Mouse (Mus musculus): ENCODE data around the gene Copz2. TPM values are rescaled to one million over a fixed set of nuclear protein-coding genes. Genes with fewer than 3 reads are reported as not detected.

Gene Copz2
- polyA plus RNA-seq, 1 experiment from 2014 or later: 105 TPM

- no peaks in the 10 kb centered on the region for H3K27me3 ChIP-seq (replicated peaks; ENCODE audit: insufficient read depth, low read length)
- no peak overlapping the region for H3K4me3 ChIP-seq (ENCODE audit: low read depth, low read length)
- no peaks in the 10 kb centered on the region for H3K4me1 ChIP-seq (ENCODE audit: insufficient read depth, low read depth, low read length)
- no peak for TF ChIP-seq CTCF (IDR thresholded peaks at IDR 0.05)
- TF ChIP-seq EP300 (IDR thresholded peaks at IDR 0.05): no peak
- DNase-seq (ENCODE audit: low spot score) (no peak), ATAC-seq (no peak)
- H3K4me2 ChIP-seq (replicated peaks; ENCODE audit: low read depth, low read length): no peak overlapping the region
- H3K9ac ChIP-seq (replicated peaks; ENCODE audit: low read depth): no peak overlapping the region
- peaks cover 23% of the 10 kb centered on the region for H3K36me3 ChIP-seq (ENCODE audit: insufficient read depth, low read length)
- WGBS: 87% methylated on average over 5 of the region's 5 CpGs
- H3K27ac ChIP-seq (ENCODE audit: low read length): no peak overlapping the region
- H3K9me3 ChIP-seq (ENCODE audit: low read length): no peaks in the 10 kb centered on the region
Observed at GRCm38 (mm10) chr11:96813920-96814319, 35.8 kb upstream of the Copz2 start.

- DNase-seq (ENCODE audit: low spot score) (no peak), ATAC-seq (no peak)
- Histone ChIP-seq H3K4me2 (replicated peaks; ENCODE audit: low read depth, low read length) (no peak overlapping the region), H3K9ac (replicated peaks; ENCODE audit: low read depth) (no peak overlapping the region), H3K4me1 (ENCODE audit: insufficient read depth, low read depth, low read length) (no peaks in the 10 kb centered on the region), H3K27me3 (replicated peaks; ENCODE audit: insufficient read depth, low read length) (no peaks in the 10 kb centered on the region), H3K27ac (ENCODE audit: low read length) (no peak overlapping the region), H3K9me3 (ENCODE audit: low read length) (no peaks in the 10 kb centered on the region), H3K4me3 (ENCODE audit: low read depth, low read length) (no peak overlapping the region), H3K36me3 (ENCODE audit: insufficient read depth, low read length) (peaks cover 25% of the 10 kb centered on the region)
- WGBS: 73% methylated on average over 2 of the region's 2 CpGs
- no peak for TF ChIP-seq EP300 (IDR thresholded peaks at IDR 0.05)
- TF ChIP-seq CTCF (IDR thresholded peaks at IDR 0.05): no peak
Observed at GRCm38 (mm10) chr11:96814443-96814842, 35.2 kb upstream of the Copz2 start.

GRCm38 (mm10) chr11:96815895-96816294, 33.8 kb upstream of the Copz2 start:
- H3K9me3 ChIP-seq (ENCODE audit: low read length): no peaks in the 10 kb centered on the region
- no peak overlapping the region for H3K27ac ChIP-seq (ENCODE audit: low read length)
- no peak overlapping the region for H3K4me2 ChIP-seq (replicated peaks; ENCODE audit: low read depth, low read length)
- no peak for ATAC-seq
- peaks cover 31% of the 10 kb centered on the region for H3K36me3 ChIP-seq (ENCODE audit: insufficient read depth, low read length)
- no peak overlapping the region for H3K9ac ChIP-seq (replicated peaks; ENCODE audit: low read depth)
- H3K4me3 ChIP-seq (ENCODE audit: low read depth, low read length): no peak overlapping the region
- 98% methylated on average over 2 of the region's 2 CpGs for WGBS
- H3K27me3 ChIP-seq (replicated peaks; ENCODE audit: insufficient read depth, low read length): no peaks in the 10 kb centered on the region
- DNase-seq (ENCODE audit: low spot score): no peak
- H3K4me1 ChIP-seq (ENCODE audit: insufficient read depth, low read depth, low read length): no peaks in the 10 kb centered on the region
- TF ChIP-seq CTCF (IDR thresholded peaks at IDR 0.05) (no peak), EP300 (IDR thresholded peaks at IDR 0.05) (no peak)

GRCm38 (mm10) chr11:96816494-96816893, 33.2 kb upstream of the Copz2 start:
- DNase-seq (ENCODE audit: low spot score): no peak
- no peak overlapping the region for H3K4me2 ChIP-seq (replicated peaks; ENCODE audit: low read depth, low read length)
- peaks cover 37% of the 10 kb centered on the region for H3K36me3 ChIP-seq (ENCODE audit: insufficient read depth, low read length)
- no peaks in the 10 kb centered on the region for H3K9me3 ChIP-seq (ENCODE audit: low read length)
- ATAC-seq: no peak
- 93% methylated on average over 1 of the region's 1 CpGs for WGBS
- no peak overlapping the region for H3K27ac ChIP-seq (ENCODE audit: low read length)
- no peak overlapping the region for H3K9ac ChIP-seq (replicated peaks; ENCODE audit: low read depth)
- no peaks in the 10 kb centered on the region for H3K27me3 ChIP-seq (replicated peaks; ENCODE audit: insufficient read depth, low read length)
- H3K4me3 ChIP-seq (ENCODE audit: low read depth, low read length): no peak overlapping the region
- H3K4me1 ChIP-seq (ENCODE audit: insufficient read depth, low read depth, low read length): no peaks in the 10 kb centered on the region
- TF ChIP-seq CTCF (IDR thresholded peaks at IDR 0.05) (no peak), EP300 (IDR thresholded peaks at IDR 0.05) (no peak)

GRCm38 (mm10) chr11:96816979-96817378, 32.7 kb upstream of the Copz2 start:
- no peak overlapping the region for H3K27ac ChIP-seq (ENCODE audit: low read length)
- no peak overlapping the region for H3K4me3 ChIP-seq (ENCODE audit: low read depth, low read length)
- H3K9ac ChIP-seq (replicated peaks; ENCODE audit: low read depth): no peak overlapping the region
- H3K4me2 ChIP-seq (replicated peaks; ENCODE audit: low read depth, low read length): no peak overlapping the region
- WGBS: 79% methylated on average over 5 of the region's 5 CpGs
- TF ChIP-seq EP300 (IDR thresholded peaks at IDR 0.05): no peak
- no peak for TF ChIP-seq CTCF (IDR thresholded peaks at IDR 0.05)
- H3K4me1 ChIP-seq (ENCODE audit: insufficient read depth, low read depth, low read length): no peaks in the 10 kb centered on the region
- no peaks in the 10 kb centered on the region for H3K9me3 ChIP-seq (ENCODE audit: low read length)
- DNase-seq (ENCODE audit: low spot score): no peak
- peaks cover 42% of the 10 kb centered on the region for H3K36me3 ChIP-seq (ENCODE audit: insufficient read depth, low read length)
- ATAC-seq: no peak
- no peaks in the 10 kb centered on the region for H3K27me3 ChIP-seq (replicated peaks; ENCODE audit: insufficient read depth, low read length)

GRCm38 (mm10) chr11:96818128-96818710, 31.5 kb upstream of the Copz2 start:
- Histone ChIP-seq H3K27ac (ENCODE audit: low read length) (no peak overlapping the region), H3K9me3 (ENCODE audit: low read length) (no peaks in the 10 kb centered on the region), H3K36me3 (ENCODE audit: insufficient read depth, low read length) (peaks cover 46% of the 10 kb centered on the region), H3K27me3 (replicated peaks; ENCODE audit: insufficient read depth, low read length) (no peaks in the 10 kb centered on the region), H3K9ac (replicated peaks; ENCODE audit: low read depth) (no peak overlapping the region), H3K4me1 (ENCODE audit: insufficient read depth, low read depth, low read length) (0 out of 2 replicates have a peak, but pooled peaks cover under 1% of the 10 kb centered on the region), H3K4me2 (replicated peaks; ENCODE audit: low read depth, low read length) (no peak overlapping the region), H3K4me3 (ENCODE audit: low read depth, low read length) (no peak overlapping the region)
- ATAC-seq (no peak), DNase-seq (ENCODE audit: low spot score) (no peak)
- WGBS: 80% methylated on average over 8 of the region's 8 CpGs
- TF ChIP-seq CTCF (IDR thresholded peaks at IDR 0.05): no peak
- TF ChIP-seq EP300 (IDR thresholded peaks at IDR 0.05): no peak

GRCm38 (mm10) chr11:96821956-96822355, 27.7 kb upstream of the Copz2 start:
- H3K9ac ChIP-seq (replicated peaks; ENCODE audit: low read depth): no peak overlapping the region
- H3K27ac ChIP-seq (ENCODE audit: low read length): no peak overlapping the region
- TF ChIP-seq EP300 (IDR thresholded peaks at IDR 0.05) (no peak), CTCF (IDR thresholded peaks at IDR 0.05) (no peak)
- no peak overlapping the region for H3K4me2 ChIP-seq (replicated peaks; ENCODE audit: low read depth, low read length)
- no peaks in the 10 kb centered on the region for H3K27me3 ChIP-seq (replicated peaks; ENCODE audit: insufficient read depth, low read length)
- no peak overlapping the region for H3K4me3 ChIP-seq (ENCODE audit: low read depth, low read length)
- WGBS: 87% methylated on average over 10 of the region's 10 CpGs
- H3K4me1 ChIP-seq (ENCODE audit: insufficient read depth, low read depth, low read length): peaks cover 32% of the 10 kb centered on the region; the same call in 1 of the 2 replicates
- DNase-seq (ENCODE audit: low spot score) (no peak), ATAC-seq (no peak)
- no peaks in the 10 kb centered on the region for H3K9me3 ChIP-seq (ENCODE audit: low read length)
- H3K36me3 ChIP-seq (ENCODE audit: insufficient read depth, low read length): peaks cover 46% of the 10 kb centered on the region

All from lung, postnatal 0 days (tissue).